Mouse (Mus musculus): ENCODE data around the gene Olfr713. TPM values are rescaled to one million over a fixed set of nuclear protein-coding genes. Genes with fewer than 3 reads are reported as not detected.

Olfr713 gene
- total RNA-seq (2021): not detected

- no peak for DNase-seq
Measured at GRCm38 (mm10) chr7:107030874-107031273, at the start of gene Olfr713. Olfr713 (plus strand) TSS chr7:107031174.

- DNase-seq: no peak
Measured at GRCm38 (mm10) chr7:106985236-106985635, 45.7 kb upstream of the Olfr713 start.

GRCm38 (mm10) chr7:107000798-107001197 is 30.2 kb upstream of the Olfr713 start:
- no peak for DNase-seq

DNA sequence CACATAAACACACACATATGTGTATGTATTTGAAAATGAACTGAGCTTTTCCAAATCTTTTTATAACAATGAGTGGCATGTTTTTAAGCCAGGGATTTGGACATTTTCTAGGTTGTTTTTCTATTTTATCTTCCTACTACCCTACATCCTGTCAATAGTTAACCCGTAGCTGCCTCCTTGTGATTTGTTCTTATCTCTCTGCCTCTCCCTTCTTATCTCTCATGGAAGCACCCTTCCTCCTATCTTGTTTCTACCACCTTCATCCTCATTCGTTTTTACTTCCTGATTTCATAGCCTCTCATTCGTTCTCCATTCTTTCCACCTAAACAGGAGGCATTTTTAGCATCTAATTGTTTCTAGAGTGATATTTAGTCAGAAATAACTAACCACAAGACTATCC is 26.8 kb upstream of the Olfr713 start:
- DNase-seq: no peak

DNA sequence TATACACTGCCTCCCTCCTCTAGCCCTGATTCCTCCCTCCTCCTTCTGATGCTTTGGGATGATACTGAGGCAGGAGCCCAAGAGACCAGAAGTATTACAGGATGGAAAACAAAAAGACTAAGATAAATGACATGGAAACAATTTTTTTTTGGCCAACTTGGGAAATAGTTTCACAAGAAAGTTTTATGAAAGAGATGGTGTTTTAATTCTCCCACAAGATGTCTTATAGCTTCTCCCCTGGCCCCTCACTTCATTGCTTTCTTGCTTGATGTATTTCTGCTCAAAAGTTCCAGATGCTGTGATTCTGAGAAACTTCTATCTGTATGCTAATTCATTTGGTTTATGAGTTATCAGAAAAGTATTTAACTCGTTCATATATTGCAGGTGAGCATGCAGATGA is 25.0 kb upstream of the Olfr713 start, which contains the start of gene Olfr2:
Gene Olfr2, minus strand, starts transcription at position 101 of the 400 bp plus-strand sequence.
- no peak for DNase-seq

GRCm38 (mm10) chr7:107039934-107040563 is 9.1 kb downstream of the Olfr713 start:
- no peak for DNase-seq

DNA sequence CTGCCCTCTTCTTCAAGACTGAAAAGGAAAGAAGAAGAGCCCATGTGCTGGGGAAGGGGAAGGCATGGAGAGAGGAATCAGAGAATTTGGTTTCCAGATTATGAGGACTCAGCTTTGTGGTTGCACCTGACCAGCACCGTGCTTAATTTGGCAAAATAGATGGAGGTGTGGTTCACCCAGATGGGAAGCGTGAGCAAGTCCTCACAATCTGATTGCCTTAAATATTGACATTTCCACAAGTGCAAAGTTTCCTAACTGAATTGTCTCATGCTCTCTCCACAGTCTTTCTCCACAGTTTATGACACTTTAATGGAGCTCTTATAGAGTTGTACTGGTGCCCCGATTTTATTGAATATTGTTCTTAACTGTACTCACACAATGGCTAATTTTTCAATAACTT is 12.2 kb downstream of the Olfr713 start:
- no peak for DNase-seq

GRCm38 (mm10) chr7:107044407-107044806 is 13.4 kb downstream of the Olfr713 start:
- DNase-seq: no peak

GRCm38 (mm10) chr7:107045833-107046232 is 14.9 kb downstream of the Olfr713 start:
- DNase-seq: peak; percentile 35

GRCm38 (mm10) chr7:107047578-107047977 is 16.6 kb downstream of the Olfr713 start:
- DNase-seq: no peak

DNA sequence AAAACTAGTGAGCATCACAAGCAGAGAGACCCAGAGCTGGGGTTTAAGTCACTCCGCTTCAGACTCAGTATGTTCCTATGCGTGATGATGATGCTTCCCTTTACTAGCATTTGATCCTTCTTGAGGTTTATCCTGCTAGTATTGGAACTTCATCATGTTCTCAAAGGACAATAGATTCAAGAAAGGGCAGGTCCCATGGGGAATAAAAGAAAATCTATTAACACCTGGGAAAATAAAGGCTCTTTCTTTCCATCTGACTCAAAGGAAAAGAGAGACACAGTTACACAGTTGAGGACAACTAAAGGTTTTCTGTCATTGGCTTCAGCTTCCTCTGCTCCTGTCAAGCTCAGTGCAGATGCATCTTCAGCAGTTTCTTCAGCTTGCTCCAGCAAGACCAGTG is 39.7 kb downstream of the Olfr713 start, which contains the start of gene Olfr714:
Gene Olfr714, plus strand, starts transcription at position 301 of the 400 bp plus-strand sequence.
- DNase-seq: no peak

Other genes with a start within 250 kb of the Olfr713 start
- not detected for gene Olfr699, start 238.0 kb upstream of the Olfr713 start, total RNA-seq (2021)
- not detected for gene Olfr700, start 222.3 kb upstream of the Olfr713 start, total RNA-seq (2021)
- gene Olfr701, start 217.0 kb upstream of the Olfr713 start, total RNA-seq (2021): not detected
- gene Olfr702, start 197.3 kb upstream of the Olfr713 start, total RNA-seq (2021): not detected
- not detected for gene Olfr703, start 187.8 kb upstream of the Olfr713 start, total RNA-seq (2021)
- gene Olfr704, start 168.0 kb upstream of the Olfr713 start, total RNA-seq (2021): not detected
- not detected for gene Olfr705, start 154.3 kb upstream of the Olfr713 start, total RNA-seq (2021)
- not detected for gene Olfr706, start 143.0 kb upstream of the Olfr713 start, total RNA-seq (2021)
- gene Olfr707, start 129.9 kb upstream of the Olfr713 start, total RNA-seq (2021): not detected
- gene Olfr1532-ps1, start 123.2 kb upstream of the Olfr713 start, total RNA-seq (2021): not detected
- under 1 TPM in 1 of 2 experiments, not detected in 1; 0.07 TPM for gene Olfr709-ps1, start 99.0 kb upstream of the Olfr713 start, total RNA-seq (2021)
- gene Olfr710, start 82.9 kb upstream of the Olfr713 start, total RNA-seq (2021): not detected
- not detected for gene Olfr6, start 67.2 kb upstream of the Olfr713 start, total RNA-seq (2021)
- gene Olfr711, start 55.7 kb upstream of the Olfr713 start, total RNA-seq (2021): not detected
- not detected for gene Olfr2, start 25.1 kb upstream of the Olfr713 start, total RNA-seq (2021)
- not detected for gene Olfr714, start 39.8 kb downstream of the Olfr713 start, total RNA-seq (2021)
- gene Olfr17, start 62.0 kb downstream of the Olfr713 start, total RNA-seq (2021): not detected
- not detected for gene Olfr715b, start 79.2 kb downstream of the Olfr713 start, total RNA-seq (2021)
- not detected for gene Olfr715, start 99.9 kb downstream of the Olfr713 start, total RNA-seq (2021)
- not detected for gene Olfr716, start 107.2 kb downstream of the Olfr713 start, total RNA-seq (2021)
- not detected for gene Nlrp14, start 135.8 kb downstream of the Olfr713 start, total RNA-seq (2021)
- gene Rbmxl2, start 178.3 kb downstream of the Olfr713 start, total RNA-seq (2021): not detected

Measured in heart, postnatal 4 days (tissue).